Mouse (Mus musculus): ENCODE measurements around the gene Eef2k. TPM values are rescaled to one million over a fixed set of nuclear protein-coding genes. Genes with fewer than 3 reads are reported as not detected.

Eef2k gene
- polyA plus RNA-seq, 1 experiment from 2014 or later: 11.6 TPM

GRCm38 (mm10) chr7:120839786-120840185 is 2.8 kb upstream of the Eef2k start:
- no peaks in the 10 kb centered on the region for H3K9me3 ChIP-seq (ENCODE audit: control insufficient read depth, low read length)
- WGBS: 77% methylated on average over 2 of the region's 2 CpGs
- no peak overlapping the region for H3K4me2 ChIP-seq (ENCODE audit: low read depth, low read length)
- no peak overlapping the region for H3K4me3 ChIP-seq (ENCODE audit: low read depth, low read length)
- H3K36me3 ChIP-seq (ENCODE audit: control insufficient read depth, insufficient read depth, low read length): no peaks in the 10 kb centered on the region
- no peak overlapping the region for H3K9ac ChIP-seq (replicated peaks; ENCODE audit: low read depth, low read length)
- ATAC-seq (ENCODE audit: low read depth): no peak
- H3K4me1 ChIP-seq (ENCODE audit: control insufficient read depth, insufficient read depth, low read length): peaks cover 6% of the 10 kb centered on the region; the same call in 1 of the 2 replicates
- no peak overlapping the region for H3K27ac ChIP-seq (ENCODE audit: low read depth, low read length)
- H3K27me3 ChIP-seq (ENCODE audit: control insufficient read depth, insufficient read depth, low read length): no peaks in the 10 kb centered on the region

- no peaks in the 10 kb centered on the region for H3K9me3 ChIP-seq (ENCODE audit: control insufficient read depth, low read length)
These were observed 498 bp downstream of the Eef2k start for GRCm38 (mm10) chr7:120843037-120843621.

GRCm38 (mm10) chr7:120843852-120844435 is 1.3 kb downstream of the Eef2k start:
- no peaks in the 10 kb centered on the region for H3K9me3 ChIP-seq (ENCODE audit: control insufficient read depth, low read length)
- ATAC-seq (ENCODE audit: low read depth): 0 out of 2 replicates have a peak, but pooled peaks have one; percentile 13
- peak overlapping the region; percentile 89; the same call in 1 of the 2 replicates for H3K27ac ChIP-seq (ENCODE audit: low read depth, low read length)
- peaks cover 7% of the 10 kb centered on the region; the same call in 1 of the 2 replicates for H3K4me1 ChIP-seq (ENCODE audit: control insufficient read depth, insufficient read depth, low read length)
- no peaks in the 10 kb centered on the region for H3K36me3 ChIP-seq (ENCODE audit: control insufficient read depth, insufficient read depth, low read length)
- WGBS: 1% methylated on average over 16 of the region's 16 CpGs
- H3K9ac ChIP-seq (replicated peaks; ENCODE audit: low read depth, low read length): peak overlapping the region; percentile 69; the same call in 1 of the 2 replicates
- no peaks in the 10 kb centered on the region for H3K27me3 ChIP-seq (ENCODE audit: control insufficient read depth, insufficient read depth, low read length)
- peak overlapping the region; percentile 50 for H3K4me2 ChIP-seq (ENCODE audit: low read depth, low read length)
- H3K4me3 ChIP-seq (ENCODE audit: low read depth, low read length): peak overlapping the region; percentile 55

More at GRCm38 (mm10) chr7:120843037-120843621, 498 bp downstream of the Eef2k start:
- peak; percentile 83 for ATAC-seq (ENCODE audit: low read depth)
- Histone ChIP-seq H3K36me3 (ENCODE audit: control insufficient read depth, insufficient read depth, low read length) (no peaks in the 10 kb centered on the region), H3K9ac (replicated peaks; ENCODE audit: low read depth, low read length) (peak overlapping the region; percentile 69), H3K4me2 (ENCODE audit: low read depth, low read length) (peak overlapping the region; percentile 50), H3K27ac (ENCODE audit: low read depth, low read length) (peak overlapping the region; percentile 89), H3K4me3 (ENCODE audit: low read depth, low read length) (peak overlapping the region; percentile 55), H3K27me3 (ENCODE audit: control insufficient read depth, insufficient read depth, low read length) (no peaks in the 10 kb centered on the region), H3K4me1 (ENCODE audit: control insufficient read depth, insufficient read depth, low read length) (peaks cover 7% of the 10 kb centered on the region; the same call in 1 of the 2 replicates)
- under 1% methylated on average over 39 of the region's 40 CpGs for WGBS

- Histone ChIP-seq H3K27ac (ENCODE audit: low read depth, low read length) (no peak overlapping the region), H3K4me3 (ENCODE audit: low read depth, low read length) (peak overlapping the region; percentile 55; the same call in 1 of the 2 replicates)
- WGBS: 6% methylated on average over 9 of the region's 9 CpGs
These were observed 2.1 kb downstream of the Eef2k start for GRCm38 (mm10) chr7:120844689-120845088.

GRCm38 (mm10) chr7:120848831-120849512 is 6.3 kb downstream of the Eef2k start:
- Histone ChIP-seq H3K27me3 (ENCODE audit: control insufficient read depth, insufficient read depth, low read length) (no peaks in the 10 kb centered on the region), H3K36me3 (ENCODE audit: control insufficient read depth, insufficient read depth, low read length) (no peaks in the 10 kb centered on the region), H3K4me3 (ENCODE audit: low read depth, low read length) (no peak overlapping the region), H3K9ac (replicated peaks; ENCODE audit: low read depth, low read length) (no peak overlapping the region), H3K27ac (ENCODE audit: low read depth, low read length) (no peak overlapping the region), H3K4me1 (ENCODE audit: control insufficient read depth, insufficient read depth, low read length) (peaks cover 11% of the 10 kb centered on the region; the same call in 1 of the 2 replicates), H3K4me2 (ENCODE audit: low read depth, low read length) (no peak overlapping the region), H3K9me3 (ENCODE audit: control insufficient read depth, low read length) (no peaks in the 10 kb centered on the region)
- 82% methylated on average over 3 of the region's 3 CpGs for WGBS
- no peak for ATAC-seq (ENCODE audit: low read depth)

More at GRCm38 (mm10) chr7:120844689-120845088, 2.1 kb downstream of the Eef2k start:
- Histone ChIP-seq H3K9me3 (ENCODE audit: control insufficient read depth, low read length) (no peaks in the 10 kb centered on the region), H3K4me1 (ENCODE audit: control insufficient read depth, insufficient read depth, low read length) (peaks cover 7% of the 10 kb centered on the region; the same call in 1 of the 2 replicates), H3K27me3 (ENCODE audit: control insufficient read depth, insufficient read depth, low read length) (no peaks in the 10 kb centered on the region), H3K36me3 (ENCODE audit: control insufficient read depth, insufficient read depth, low read length) (no peaks in the 10 kb centered on the region), H3K9ac (replicated peaks; ENCODE audit: low read depth, low read length) (0 out of 2 replicates have a peak overlapping the region, but pooled peaks have one; percentile 12), H3K4me2 (ENCODE audit: low read depth, low read length) (peak overlapping the region; percentile 50)
- ATAC-seq (ENCODE audit: low read depth): no peak

GRCm38 (mm10) chr7:120850165-120850564 is 7.5 kb downstream of the Eef2k start:
- 94% methylated on average over 3 of the region's 3 CpGs for WGBS
- H3K27ac ChIP-seq (ENCODE audit: low read depth, low read length): no peak overlapping the region
- no peaks in the 10 kb centered on the region for H3K9me3 ChIP-seq (ENCODE audit: control insufficient read depth, low read length)
- no peak overlapping the region for H3K9ac ChIP-seq (replicated peaks; ENCODE audit: low read depth, low read length)
- no peak for ATAC-seq (ENCODE audit: low read depth)
- H3K27me3 ChIP-seq (ENCODE audit: control insufficient read depth, insufficient read depth, low read length): no peaks in the 10 kb centered on the region
- H3K4me3 ChIP-seq (ENCODE audit: low read depth, low read length): no peak overlapping the region
- H3K4me1 ChIP-seq (ENCODE audit: control insufficient read depth, insufficient read depth, low read length): 0 out of 2 replicates have a peak, but pooled peaks cover 4% of the 10 kb centered on the region
- no peak overlapping the region for H3K4me2 ChIP-seq (ENCODE audit: low read depth, low read length)
- no peaks in the 10 kb centered on the region for H3K36me3 ChIP-seq (ENCODE audit: control insufficient read depth, insufficient read depth, low read length)

- H3K9ac ChIP-seq (replicated peaks; ENCODE audit: low read depth, low read length): no peak overlapping the region
- no peak overlapping the region for H3K27ac ChIP-seq (ENCODE audit: low read depth, low read length)
- H3K9me3 ChIP-seq (ENCODE audit: control insufficient read depth, low read length): no peaks in the 10 kb centered on the region
- H3K27me3 ChIP-seq (ENCODE audit: control insufficient read depth, insufficient read depth, low read length): no peaks in the 10 kb centered on the region
- no peaks in the 10 kb centered on the region for H3K36me3 ChIP-seq (ENCODE audit: control insufficient read depth, insufficient read depth, low read length)
- WGBS: 81% methylated on average over 11 of the region's 11 CpGs
- no peak overlapping the region for H3K4me2 ChIP-seq (ENCODE audit: low read depth, low read length)
- H3K4me1 ChIP-seq (ENCODE audit: control insufficient read depth, insufficient read depth, low read length): peaks cover 7% of the 10 kb centered on the region; the same call in 1 of the 2 replicates
- H3K4me3 ChIP-seq (ENCODE audit: low read depth, low read length): no peak overlapping the region
- no peak for ATAC-seq (ENCODE audit: low read depth)
These were observed 17.2 kb downstream of the Eef2k start for GRCm38 (mm10) chr7:120859854-120860253.

- H3K9me3 ChIP-seq (ENCODE audit: control insufficient read depth, low read length): no peaks in the 10 kb centered on the region
- H3K9ac ChIP-seq (replicated peaks; ENCODE audit: low read depth, low read length): no peak overlapping the region
- no peaks in the 10 kb centered on the region for H3K27me3 ChIP-seq (ENCODE audit: control insufficient read depth, insufficient read depth, low read length)
- no peak overlapping the region for H3K4me2 ChIP-seq (ENCODE audit: low read depth, low read length)
- H3K27ac ChIP-seq (ENCODE audit: low read depth, low read length): no peak overlapping the region
- WGBS: 49% methylated on average over 10 of the region's 10 CpGs
- no peak for ATAC-seq (ENCODE audit: low read depth)
- no peaks in the 10 kb centered on the region for H3K36me3 ChIP-seq (ENCODE audit: control insufficient read depth, insufficient read depth, low read length)
- H3K4me3 ChIP-seq (ENCODE audit: low read depth, low read length): no peak overlapping the region
- H3K4me1 ChIP-seq (ENCODE audit: control insufficient read depth, insufficient read depth, low read length): peaks cover 16% of the 10 kb centered on the region
These were observed 18.3 kb downstream of the Eef2k start for GRCm38 (mm10) chr7:120860799-120861487.

Data from neural tube, embryonic 14.5 days (tissue).